Mouse (Mus musculus) ES-E14 (cell line): ENCODE data around the gene Tmem240. TPM values are rescaled to one million over a fixed set of nuclear protein-coding genes. Genes with fewer than 3 reads are reported as not detected.

Experiments used
- DNase-seq: peaks from one replicate; pipeline ENCODE4 v3.0.0-alpha.2; 2013; ENCODE audit warnings: low read depth, low spot score
- H3K27ac ChIP-seq: 2 replicates; pipeline ENCODE4 v1.5.1; 2012; ENCODE audit warnings: low read depth, mild to moderate bottlenecking, low read length, moderate library complexity, mixed read lengths; ENCODE audit not compliant: poor library complexity, insufficient read depth, severe bottlenecking
- H3K36me3 ChIP-seq: 2 replicates; pipeline ENCODE4 v1.6.1; 2012; ENCODE audit warnings: mild to moderate bottlenecking, low read length, moderate library complexity, mixed read lengths; ENCODE audit not compliant: control insufficient read depth, poor library complexity, insufficient read depth, severe bottlenecking
- H3K4me1 ChIP-seq, 2 experiments: fragments of 150-350 bp in 1 of 2; sonication (generic) in 1 of 2; 2 replicates each; pipeline ENCODE4 v1.6.1; 2012; ENCODE audit warnings: low read length in 2 of 2, mild to moderate bottlenecking in 1 of 2, mixed read lengths in 1 of 2; ENCODE audit not compliant: control insufficient read depth in 2 of 2, insufficient read depth in 2 of 2, poor library complexity in 1 of 2
- H3K4me3 ChIP-seq, 2 experiments: fragments of 150-350 bp in 1 of 2; sonication (generic) in 1 of 2; 2 replicates each; pipeline ENCODE4 v1.5.1; 2012; ENCODE audit warnings: low read length in 2 of 2, low read depth in 1 of 2, mild to moderate bottlenecking in 1 of 2, mixed read lengths in 1 of 2; ENCODE audit not compliant: insufficient read depth in 1 of 2, poor library complexity in 1 of 2, severe bottlenecking in 1 of 2
- H3K9ac ChIP-seq: 2 replicates; pipeline ENCODE4 v1.6.1; 2012; ENCODE audit warnings: low read depth, mild to moderate bottlenecking, low read length, mixed read lengths; ENCODE audit not compliant: poor library complexity, insufficient read depth, severe bottlenecking
- H3K9me3 ChIP-seq: fragments of 150-350 bp; sonication (generic); 2 replicates; pipeline ENCODE4 v1.6.1; 2012; ENCODE audit warnings: low read depth, mild to moderate bottlenecking, low read length; ENCODE audit not compliant: control insufficient read depth, insufficient read depth
- CHD2 ChIP-seq: IDR thresholded peaks from 2 replicates; pipeline ENCODE4 v1.6.1; 2014; ENCODE audit warnings: mild to moderate bottlenecking, low read depth, low read length, inconsistent platforms
- HCFC1 ChIP-seq: IDR thresholded peaks from 2 replicates; pipeline ENCODE4 v1.6.1; 2012; ENCODE audit warnings: low read length, inconsistent platforms, borderline replicate concordance; ENCODE audit not compliant: insufficient read depth
- MAFK ChIP-seq: IDR thresholded peaks from 2 replicates; pipeline ENCODE4 v1.6.1; 2014; ENCODE audit warnings: mild to moderate bottlenecking, low read depth, low read length, inconsistent platforms; ENCODE audit not compliant: insufficient read depth
- ZC3H11A ChIP-seq: IDR thresholded peaks from 2 replicates; pipeline ENCODE4 v1.6.1; 2012; ENCODE audit warnings: low read depth, mild to moderate bottlenecking, inconsistent platforms, low read length, borderline replicate concordance
- ZNF384 ChIP-seq: IDR thresholded peaks from 2 replicates; pipeline ENCODE4 v1.6.1; 2012; ENCODE audit warnings: low read depth, low read length, inconsistent platforms
- in situ Hi-C, 2 experiments: fragments of 600-800 bp; cut with MboI; formaldehyde crosslinking; loops; one replicate each; pipeline ENCODE4 v1.15.1; 2025; ENCODE audit warnings: low sequenced_read_pairs in 2 of 2, inconsistent platforms in 1 of 2; ENCODE audit not compliant: unreplicated experiment in 2 of 2
- total RNA-seq: library from RNA; depleted of rRNA; stranded (reverse); fragments of 300-350 nt; gene quantifications from 2 replicates; pipeline ENCODE4 v1.2.3, GENCODE M21; 2012

Gene Tmem240
- total RNA-seq, 1 experiment: 0.22 TPM

- H3K4me3 ChIP-seq: peak within 1 kb of the TSS; percentile 69 to 84
- in situ Hi-C loops: no loop called here
Observed at GRCm38 (mm10) chr4:155694111-155694481, 40.5 kb upstream of the Tmem240 start, which contains the start of gene Fndc10. Gene Fndc10, plus strand, starts transcription at chr4:155694342.

GRCm38 (mm10) chr4:155694482-155695401 lies 39.9 kb upstream of the Tmem240 start:
- peak; percentile 19 for DNase-seq
- H3K4me1 ChIP-seq: peaks cover 0 to 20% of the 10 kb centered on the region in 2 experiments; a peak in 1 of 4 replicates
- in situ Hi-C loops: no loop called here
- no peaks in the 10 kb centered on the region for H3K9me3 ChIP-seq
- peaks cover 3% of the 10 kb centered on the region; the same call in 1 of the 2 replicates for H3K36me3 ChIP-seq
- peak overlapping the region; percentile 61 to 84 for H3K4me3 ChIP-seq
- no peak overlapping the region; the same call in 1 of the 2 replicates for H3K27ac ChIP-seq
- H3K9ac ChIP-seq: peak overlapping the region; percentile 71
- TF ChIP-seq MAFK: no peak
- no peak for TF ChIP-seq ZNF384
- TF ChIP-seq CHD2: no peak
- TF ChIP-seq ZC3H11A: no peak
- TF ChIP-seq HCFC1: no peak

More at GRCm38 (mm10) chr4:155694111-155694481, 40.5 kb upstream of the Tmem240 start, which contains the start of gene Fndc10:
- Histone ChIP-seq H3K27ac (no peak within 1 kb of the TSS; the same call in 1 of the 2 replicates), H3K4me1 (peaks cover 0 to 20% of the 10 kb centered on the region in 2 experiments; a peak in 1 of 4 replicates), H3K9ac (peak within 1 kb of the TSS; percentile 71), H3K9me3 (no peaks in the 10 kb centered on the region), H3K36me3 (peaks cover 3% of the 10 kb centered on the region; the same call in 1 of the 2 replicates)
- TF ChIP-seq HCFC1 (peak; percentile 42; the same call in 1 of the 2 replicates), ZC3H11A (no peak)
- peak; percentile 35 for DNase-seq

- DNase-seq: no peak
- in situ Hi-C loops: no loop called here
- peak overlapping the region; percentile 71; the same call in 1 of the 2 replicates for H3K9ac ChIP-seq
- peak overlapping the region; percentile 61 to 84 for H3K4me3 ChIP-seq
- H3K36me3 ChIP-seq: peaks cover 3% of the 10 kb centered on the region; the same call in 1 of the 2 replicates
- no peaks in the 10 kb centered on the region for H3K9me3 ChIP-seq
- no peak overlapping the region for H3K27ac ChIP-seq
- TF ChIP-seq CHD2: no peak
- TF ChIP-seq ZNF384: no peak
- no peak for TF ChIP-seq ZC3H11A
- TF ChIP-seq MAFK: no peak
- no peak for TF ChIP-seq HCFC1
- peaks cover 0 to 20% of the 10 kb centered on the region in 2 experiments; a peak in 1 of 4 replicates for H3K4me1 ChIP-seq
Observed at GRCm38 (mm10) chr4:155695531-155696062, 39.0 kb upstream of the Tmem240 start.

- Histone ChIP-seq H3K4me1 (peaks cover 0 to 20% of the 10 kb centered on the region in 2 experiments; a peak in 1 of 4 replicates), H3K4me3 (peak overlapping the region; percentile 39 to 84; a peak in 3 of 4 replicates), H3K36me3 (peaks cover 3% of the 10 kb centered on the region; the same call in 1 of the 2 replicates), H3K9ac (peak overlapping the region; percentile 71), H3K9me3 (no peaks in the 10 kb centered on the region), H3K27ac (peak overlapping the region; percentile 91)
- in situ Hi-C loops: no loop called here
- no peak for TF ChIP-seq HCFC1
- DNase-seq: peak; percentile 43
Observed at GRCm38 (mm10) chr4:155696261-155697255, 38.0 kb upstream of the Tmem240 start.
